Mouse (Mus musculus) v-Abl transformed pro-B cells (cell line): ENCODE measurements at regions not wholly inside any gene's neighbourhood (a gene's known extent, or its start where the extent isn't known, plus 50 kb on each side); places are given as distances from the start of the nearest gene placed in this dataset.

ENCODE experiments used
- in situ Hi-C, 2 experiments: fragments of 400-800 bp; cut with MboI; formaldehyde crosslinking; loops; one replicate each; pipeline ENCODE4 v1.15.1; 2025; ENCODE audit not compliant: unreplicated experiment in 2 of 2

DNA sequence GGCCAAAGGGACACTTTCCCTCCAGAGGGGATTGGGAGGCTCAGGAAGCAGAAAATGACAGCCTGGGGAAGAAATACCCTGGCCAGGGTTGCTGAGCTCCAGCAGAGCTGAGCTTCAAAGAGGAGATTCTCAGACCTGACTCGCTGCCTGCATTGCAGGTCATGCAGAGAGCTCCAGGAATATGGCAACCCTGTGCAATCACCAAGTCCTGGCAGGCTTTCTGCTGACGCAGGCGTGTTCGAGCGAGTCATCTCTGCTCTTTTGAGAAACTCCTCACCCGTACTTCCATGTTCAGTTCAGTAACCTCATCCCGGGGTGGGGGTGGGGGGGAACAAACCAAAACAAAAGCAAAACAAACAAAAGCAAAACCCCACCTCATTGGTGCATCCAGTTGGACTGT lies 89.9 kb upstream of the Spin1 start:
- in situ Hi-C loops = no loop called here

DNA sequence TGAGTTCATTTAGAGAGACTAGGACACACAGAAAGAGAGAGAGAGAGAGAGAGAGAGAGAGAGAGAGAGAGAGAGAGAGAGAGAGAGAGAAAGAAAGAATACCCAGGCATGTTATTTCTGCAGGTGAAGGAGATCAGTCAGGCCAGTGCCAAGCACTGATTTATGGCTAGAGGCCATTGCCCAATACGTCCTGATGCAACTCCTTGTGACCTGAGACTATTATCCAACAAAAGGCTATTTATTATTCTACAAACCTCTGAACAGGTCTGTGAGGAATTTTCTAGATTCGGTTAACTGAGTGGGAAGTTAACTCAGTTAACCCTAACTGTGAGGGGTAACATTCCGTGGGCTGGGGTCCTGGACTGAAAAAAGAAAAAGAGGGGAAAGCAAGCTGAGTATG lies 84.5 kb upstream of the Spin1 start:
- in situ Hi-C loops = no loop called here

DNA sequence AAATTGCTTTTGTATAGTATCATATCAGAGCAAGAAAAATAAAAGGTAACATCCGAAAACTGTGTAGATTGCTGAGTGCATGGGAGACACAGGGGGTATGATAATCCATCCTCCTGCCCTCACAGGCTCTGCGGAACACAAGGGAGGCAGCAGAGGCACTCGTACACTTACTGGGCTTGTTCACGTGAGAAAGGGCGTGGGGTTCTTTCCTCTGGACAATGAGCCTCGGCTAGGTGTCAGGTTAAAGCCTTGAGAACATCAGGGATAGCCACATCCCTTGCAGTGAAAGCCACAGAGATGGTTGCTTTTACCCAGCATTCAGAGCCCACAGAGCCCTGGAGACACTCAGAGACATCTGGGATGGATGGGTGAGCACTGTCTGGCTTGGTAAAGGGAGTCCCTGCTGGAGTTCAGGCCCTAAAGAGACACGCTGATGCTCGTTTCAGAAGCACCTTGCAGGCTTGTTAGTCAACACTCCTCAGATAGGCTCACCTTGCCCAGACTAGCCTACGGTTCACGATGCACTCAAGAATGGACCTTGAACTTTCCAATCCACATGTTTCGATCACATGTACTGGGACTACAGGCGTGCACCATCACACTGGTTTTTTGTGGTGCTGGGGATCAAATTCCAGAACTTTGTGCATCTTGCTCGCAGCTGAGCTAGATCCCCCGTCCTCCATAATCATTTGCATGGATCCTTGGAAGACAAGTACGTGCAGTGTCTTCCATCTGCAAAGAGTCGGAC lies 83.5 kb upstream of the Spin1 start:
- in situ Hi-C loops = no loop called here

DNA sequence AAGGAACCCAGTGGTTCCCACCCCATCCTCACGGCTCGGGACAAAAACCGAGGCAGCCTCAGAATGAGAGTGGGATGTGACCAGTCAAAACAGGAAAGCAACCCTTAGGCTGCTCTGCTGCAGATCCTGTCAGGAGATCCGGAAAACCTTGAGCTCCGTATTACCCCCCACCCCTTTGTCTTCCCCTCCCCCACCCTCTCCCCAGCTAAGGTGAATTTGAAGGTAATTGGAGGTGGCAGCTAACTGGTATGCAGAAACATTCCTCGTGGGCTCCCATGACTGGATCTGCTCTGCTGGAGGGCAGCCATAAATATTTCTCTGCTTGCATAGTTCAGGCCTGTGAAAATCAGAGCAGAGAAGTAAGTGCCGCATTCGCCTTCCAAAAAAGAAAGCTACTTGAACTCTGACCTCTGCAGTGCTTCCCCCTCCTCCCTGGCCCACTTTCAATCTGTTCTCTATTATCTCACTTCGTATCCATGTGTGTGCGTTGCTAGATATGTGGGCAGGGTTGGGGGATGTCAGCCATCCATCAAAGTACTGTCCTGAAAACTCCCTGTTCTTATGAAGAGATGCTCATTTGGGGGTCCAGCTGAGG lies 82.9 kb upstream of the Spin1 start:
- in situ Hi-C loops = no loop called here

DNA sequence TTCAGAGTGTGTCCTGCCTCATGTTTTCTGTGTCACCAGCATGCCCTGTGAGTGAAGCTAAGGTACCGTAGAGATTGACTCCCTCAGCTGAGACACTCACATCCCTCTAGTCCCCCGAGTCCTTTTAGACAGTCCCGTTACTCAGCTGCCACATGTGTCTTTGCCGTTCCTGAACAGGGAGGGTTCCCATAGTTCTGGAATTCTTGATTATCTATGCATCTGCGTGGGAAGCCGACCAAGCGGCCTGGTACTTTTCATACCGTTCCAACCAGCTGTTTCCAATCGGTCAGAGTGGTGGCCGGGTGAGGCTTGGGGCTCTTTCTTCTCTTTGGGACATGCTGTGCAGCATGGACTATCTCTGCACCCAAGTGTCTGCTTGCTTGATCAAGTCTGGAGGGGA lies 82.3 kb upstream of the Spin1 start:
- in situ Hi-C loops = no loop called here

DNA sequence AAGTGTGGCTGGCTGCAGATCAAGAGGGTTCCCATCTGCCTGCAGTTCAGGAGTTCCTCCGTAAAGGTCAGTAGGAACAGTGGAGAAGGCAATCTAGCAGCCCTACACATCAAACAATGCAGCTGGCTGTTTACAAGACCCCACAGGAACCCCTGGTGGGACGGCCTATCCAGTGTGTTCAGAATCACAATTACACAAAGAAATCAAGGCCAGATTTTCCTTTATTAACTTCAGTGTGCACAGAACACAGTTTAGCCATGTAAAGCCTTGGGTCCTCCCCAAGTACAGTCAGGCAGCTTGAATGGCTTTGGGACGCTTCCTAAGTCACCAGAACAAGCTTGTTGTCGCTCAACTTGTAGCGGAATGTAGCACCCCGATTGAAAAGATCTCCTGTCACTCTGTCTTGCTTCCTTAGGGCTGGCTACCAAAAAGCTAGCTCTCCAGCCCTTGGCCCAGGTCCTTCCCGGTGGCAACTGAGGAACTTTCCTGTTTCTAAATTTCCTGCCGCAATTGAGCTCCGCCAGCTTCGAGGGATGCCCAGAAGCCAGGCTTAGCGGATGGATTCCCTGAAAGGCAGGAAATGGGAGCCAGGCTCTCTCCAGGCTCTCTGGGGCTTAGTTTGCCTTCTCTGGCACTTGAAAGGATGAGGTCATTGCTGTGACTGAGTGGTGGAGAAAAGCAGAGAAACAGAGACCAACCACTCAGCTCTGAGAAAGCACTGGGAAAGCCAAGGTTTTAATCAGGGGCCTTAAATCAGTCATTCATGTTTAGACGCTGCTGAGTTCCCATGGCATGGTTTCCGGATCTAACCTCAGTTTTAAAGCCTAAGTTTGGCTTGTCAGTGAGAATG lies 78.1 kb upstream of the Spin1 start:
- in situ Hi-C loops = no loop called here

DNA sequence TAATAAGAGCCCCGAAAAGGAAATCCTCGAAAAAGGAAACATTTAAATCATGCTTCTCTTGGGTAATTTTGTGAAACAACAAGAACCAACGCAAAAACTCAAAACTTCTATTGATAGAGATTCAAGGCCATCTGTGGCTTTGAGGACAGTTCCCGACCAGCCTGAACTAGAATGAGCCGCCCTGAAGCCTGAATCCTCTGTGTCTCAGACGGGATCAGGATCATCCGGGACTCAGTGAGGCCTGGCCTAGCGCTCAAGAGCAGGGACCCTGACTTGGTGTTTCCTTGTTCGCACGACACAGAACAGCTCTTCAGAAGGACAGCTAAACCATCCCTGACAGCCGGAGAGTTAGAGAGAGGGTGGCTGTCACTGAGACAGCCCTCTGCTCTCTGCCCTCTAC lies 77.4 kb upstream of the Spin1 start:
- in situ Hi-C loops = no loop called here

DNA sequence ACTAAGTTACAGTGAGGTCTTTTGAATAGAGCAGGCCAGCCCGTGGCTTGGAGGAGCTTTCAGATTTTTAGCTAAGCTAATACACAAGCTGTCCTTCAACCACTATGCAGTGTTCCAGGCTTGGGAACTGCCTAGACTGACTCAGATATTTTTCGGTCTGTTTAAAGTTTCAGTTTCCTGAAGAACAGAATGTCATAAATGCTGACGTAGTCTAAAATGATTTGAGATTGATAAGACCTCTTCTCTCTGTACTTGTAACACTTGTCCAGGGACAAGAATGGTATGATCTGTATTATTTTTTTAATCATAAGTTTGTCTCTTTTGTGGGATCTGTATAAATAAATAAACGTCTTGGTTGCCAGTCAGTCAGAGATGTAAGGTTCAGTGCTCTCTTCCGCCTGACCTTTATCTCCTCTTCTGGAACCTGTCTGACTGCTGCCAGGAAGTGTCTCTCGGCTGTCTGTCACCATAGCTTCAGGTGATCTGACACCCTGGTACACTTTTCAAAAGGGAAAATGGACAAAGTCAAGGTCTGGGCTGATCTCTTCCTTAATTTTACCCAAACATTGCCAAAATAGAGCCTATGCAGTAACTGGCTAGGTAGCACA lies 74.3 kb upstream of the Spin1 start:
- in situ Hi-C loops = no loop called here

DNA sequence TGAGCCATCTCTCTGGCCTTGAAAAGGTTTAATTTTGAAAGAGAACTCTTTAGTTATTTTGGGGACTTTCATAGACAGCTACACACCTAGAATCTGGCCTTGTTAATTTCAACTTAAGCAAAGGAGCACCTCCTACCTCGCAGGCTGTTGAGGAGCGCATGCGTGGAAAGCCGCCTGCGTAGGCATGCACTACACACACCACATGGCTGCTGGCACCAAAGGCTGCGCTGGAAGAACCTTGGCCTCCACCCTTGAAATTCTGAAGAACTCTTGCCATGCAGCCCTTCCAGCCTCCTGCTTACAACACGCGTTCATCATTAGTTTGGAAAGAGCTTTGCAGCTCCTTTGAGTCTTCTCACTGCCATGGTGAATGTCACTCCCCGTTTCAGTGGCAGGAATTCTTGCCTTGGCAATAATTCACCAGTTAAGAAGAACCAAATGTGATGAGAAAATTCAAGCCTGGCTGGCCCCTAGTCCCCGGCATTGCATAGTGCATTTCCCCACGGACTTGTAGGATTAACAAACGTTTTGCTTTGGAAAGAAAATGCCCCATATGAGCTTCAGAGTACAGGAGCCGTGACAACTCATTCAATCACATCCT lies 62.7 kb upstream of the Spin1 start:
- in situ Hi-C loops = no loop called here

DNA sequence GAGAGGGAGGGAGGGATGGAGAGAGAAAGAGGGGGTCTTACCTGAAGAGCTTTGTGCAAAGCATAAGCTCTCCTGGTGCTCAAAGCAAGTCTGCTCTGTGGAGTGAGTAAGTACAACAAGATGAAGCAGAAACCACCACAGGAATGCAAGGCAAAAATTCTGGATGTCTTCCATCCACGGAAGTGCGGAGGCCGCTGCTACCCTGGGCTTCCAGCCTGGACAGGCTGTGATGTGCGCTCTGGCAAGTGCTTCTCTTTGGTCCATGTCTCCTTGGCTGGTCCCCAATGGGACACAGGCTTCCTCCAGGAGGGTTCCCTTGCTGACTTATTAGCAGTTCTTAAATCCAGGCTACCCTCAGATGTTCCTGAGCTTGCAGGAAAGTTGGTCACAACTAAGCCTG lies 61.7 kb upstream of the Spin1 start:
- in situ Hi-C loops = no loop called here

DNA sequence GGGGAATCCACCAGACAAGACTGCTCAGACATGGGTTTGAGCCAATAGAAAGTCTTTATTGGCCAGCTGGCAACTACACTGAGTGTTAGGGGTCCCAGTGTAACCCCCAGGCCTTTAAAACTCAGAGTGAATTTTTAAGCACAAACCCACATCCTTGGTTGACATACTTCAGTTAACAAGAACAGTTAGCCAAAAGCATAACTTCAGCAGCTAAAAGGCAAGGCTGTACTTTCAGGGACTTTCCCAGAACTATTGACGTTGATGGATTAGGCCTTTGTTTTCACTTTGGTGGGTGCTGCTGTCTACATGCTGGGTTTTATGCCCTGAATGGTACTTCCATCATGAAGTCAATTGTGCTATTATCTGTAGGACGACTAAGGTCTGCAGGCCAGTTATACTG lies 59.6 kb upstream of the Spin1 start:
- in situ Hi-C loops = no loop called here

DNA sequence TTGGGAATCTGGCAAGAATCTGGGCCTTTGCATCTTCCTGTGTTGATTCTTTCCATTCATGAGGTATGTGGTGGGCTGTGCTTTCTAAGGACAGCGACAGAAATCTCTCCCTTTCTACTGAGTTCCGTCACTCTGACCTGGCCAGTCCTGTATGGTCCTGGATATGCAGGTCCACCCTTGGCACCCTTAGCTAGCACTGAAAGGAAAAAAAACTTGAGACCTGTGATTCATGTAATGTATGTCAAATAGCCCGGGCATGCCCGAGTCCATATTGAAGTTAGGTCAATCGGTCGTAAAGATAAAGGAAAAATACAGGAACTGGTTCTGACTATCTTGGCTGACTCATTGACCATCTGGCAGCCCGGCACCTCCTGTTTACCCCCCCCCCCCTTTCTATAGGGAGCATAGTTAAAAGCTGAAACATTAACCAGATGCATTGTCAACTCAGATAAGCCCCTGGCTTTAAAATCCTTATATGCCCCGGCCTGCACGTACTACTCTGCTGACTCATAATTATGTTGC lies 57.7 kb upstream of the Spin1 start:
- in situ Hi-C loops = no loop called here
